Mouse (Mus musculus) hindbrain, embryonic 16.5 days (tissue): ENCODE measurements around the gene Cyp1b1. TPM values are rescaled to one million over a fixed set of nuclear protein-coding genes. Genes with fewer than 3 reads are reported as not detected.

ENCODE experiments used
- ATAC-seq: fragments of 200-750 bp; cut with Nextera tagmentation; 2 replicates; pipeline ENCODE4 v1.8.0; 2017; ENCODE audit warnings: moderate TSS enrichment, moderate library complexity
- H3K27ac ChIP-seq: fragments of 300-500 bp; sonication (generic); 2 replicates; pipeline ENCODE4 v1.5.1; 2014; ENCODE audit warnings: low read depth, mild to moderate bottlenecking, control low read depth, low read length, moderate library complexity
- H3K27me3 ChIP-seq: fragments of 300-500 bp; sonication (generic); replicated peaks from 2 replicates; pipeline ENCODE4 v1.6.1; 2014; ENCODE audit warnings: low read length; ENCODE audit not compliant: control insufficient read depth, insufficient read depth
- H3K36me3 ChIP-seq: fragments of 300-500 bp; sonication (generic); 2 replicates; pipeline ENCODE4 v1.6.1; 2014; ENCODE audit warnings: mild to moderate bottlenecking, low read length, moderate library complexity, mixed read lengths; ENCODE audit not compliant: control insufficient read depth, insufficient read depth
- H3K4me1 ChIP-seq: fragments of 300-500 bp; sonication (generic); 2 replicates; pipeline ENCODE4 v1.6.1; 2014; ENCODE audit warnings: low read depth, low read length; ENCODE audit not compliant: control insufficient read depth, insufficient read depth
- H3K4me2 ChIP-seq: fragments of 300-500 bp; sonication (generic); 2 replicates; pipeline ENCODE4 v1.6.1; 2014; ENCODE audit warnings: mild to moderate bottlenecking, low read length, control low read depth, moderate library complexity
- H3K4me3 ChIP-seq: fragments of 300-500 bp; sonication (generic); 2 replicates; pipeline ENCODE4 v1.5.1; 2014; ENCODE audit warnings: mild to moderate bottlenecking, low read length, control low read depth, moderate library complexity
- H3K9ac ChIP-seq: fragments of 300-500 bp; sonication (generic); 2 replicates; pipeline ENCODE4 v1.6.1; 2014; ENCODE audit warnings: low read depth, mild to moderate bottlenecking, control low read depth, low read length, moderate library complexity
- H3K9me3 ChIP-seq: fragments of 300-500 bp; sonication (generic); 2 replicates; pipeline ENCODE4 v1.6.1; 2014; ENCODE audit warnings: mild to moderate bottlenecking, low read length, moderate library complexity; ENCODE audit not compliant: control insufficient read depth
- WGBS: fragments of 180-500 bp; shearing (Covaris S2); extraction: QIAGEN DNeasy Blood & Tissue Kit; methylation state at CpG from one replicate; pipeline ENCODE4 v1.1.7; 2014; 5-methylcytosine and 5-hydroxymethylcytosine counted together
- polyA plus RNA-seq: library from polyadenylated mRNA; unstranded; fragments of >200 nt; fragmentation: Nextera tagmentation; extraction: Ambion mirVana; gene quantifications from 2 replicates; pipeline ENCODE4 v1.2.1, GENCODE M21; 2015

The Cyp1b1 gene
- polyA plus RNA-seq, 1 experiment from 2014 or later, result 7.3 TPM

GRCm38 (mm10) chr17:79661848-79662247 is 53.0 kb downstream of the Cyp1b1 start:
- H3K9me3 ChIP-seq, result no peaks in the 10 kb centered on the region
- H3K9ac ChIP-seq, result no peak overlapping the region
- no peak overlapping the region for H3K27ac ChIP-seq
- no peak for ATAC-seq
- no peak overlapping the region for H3K4me3 ChIP-seq
- H3K4me1 ChIP-seq, result no peaks in the 10 kb centered on the region
- H3K36me3 ChIP-seq, result no peaks in the 10 kb centered on the region
- H3K27me3 ChIP-seq, result no peaks in the 10 kb centered on the region
- 86% methylated on average over 9 of the region's 9 CpGs for WGBS
- no peak overlapping the region for H3K4me2 ChIP-seq

- H3K36me3 ChIP-seq, result no peaks in the 10 kb centered on the region
- H3K9ac ChIP-seq, result no peak overlapping the region
- H3K27ac ChIP-seq, result no peak overlapping the region
- no peak overlapping the region for H3K4me2 ChIP-seq
- no peak for ATAC-seq
- WGBS, result 45% methylated on average over 7 of the region's 7 CpGs
- no peak overlapping the region for H3K4me3 ChIP-seq
- no peaks in the 10 kb centered on the region for H3K27me3 ChIP-seq
- no peaks in the 10 kb centered on the region for H3K9me3 ChIP-seq
- no peaks in the 10 kb centered on the region for H3K4me1 ChIP-seq
These were observed 53.5 kb downstream of the Cyp1b1 start for GRCm38 (mm10) chr17:79661387-79661786.

GRCm38 (mm10) chr17:79658863-79659262 is 56.0 kb downstream of the Cyp1b1 start:
- Histone ChIP-seq H3K9me3 (no peaks in the 10 kb centered on the region), H3K4me2 (no peak overlapping the region), H3K9ac (no peak overlapping the region), H3K27me3 (no peaks in the 10 kb centered on the region), H3K36me3 (no peaks in the 10 kb centered on the region), H3K27ac (no peak overlapping the region), H3K4me3 (no peak overlapping the region), H3K4me1 (no peaks in the 10 kb centered on the region)
- WGBS, result 69% methylated on average over 8 of the region's 8 CpGs
- ATAC-seq, result no peak

- no peak overlapping the region for H3K4me2 ChIP-seq
- no peak overlapping the region for H3K27ac ChIP-seq
- no peak for ATAC-seq
- no peaks in the 10 kb centered on the region for H3K27me3 ChIP-seq
- no peak overlapping the region for H3K9ac ChIP-seq
- WGBS, result 66% methylated on average over 3 of the region's 3 CpGs
- no peak overlapping the region for H3K4me3 ChIP-seq
- no peaks in the 10 kb centered on the region for H3K9me3 ChIP-seq
- H3K4me1 ChIP-seq, result no peaks in the 10 kb centered on the region
- no peaks in the 10 kb centered on the region for H3K36me3 ChIP-seq
These were observed 56.4 kb downstream of the Cyp1b1 start for GRCm38 (mm10) chr17:79658452-79658851.

- Histone ChIP-seq H3K27ac (no peak overlapping the region), H3K36me3 (no peaks in the 10 kb centered on the region), H3K9ac (no peak overlapping the region), H3K4me2 (no peak overlapping the region), H3K4me3 (no peak overlapping the region), H3K27me3 (no peaks in the 10 kb centered on the region), H3K9me3 (no peaks in the 10 kb centered on the region), H3K4me1 (no peaks in the 10 kb centered on the region)
- 62% methylated on average over 9 of the region's 9 CpGs for WGBS
- ATAC-seq, result no peak
These were observed 57.1 kb downstream of the Cyp1b1 start for GRCm38 (mm10) chr17:79657785-79658184.

- H3K36me3 ChIP-seq, result no peaks in the 10 kb centered on the region
- 58% methylated on average over 3 of the region's 3 CpGs for WGBS
These were observed 60.7 kb downstream of the Cyp1b1 start for GRCm38 (mm10) chr17:79654187-79654586.

GRCm38 (mm10) chr17:79653171-79653570 is 61.7 kb downstream of the Cyp1b1 start:
- no peak for ATAC-seq
- Histone ChIP-seq H3K4me1 (no peaks in the 10 kb centered on the region), H3K9ac (no peak overlapping the region), H3K9me3 (no peaks in the 10 kb centered on the region), H3K36me3 (no peaks in the 10 kb centered on the region), H3K27ac (no peak overlapping the region), H3K4me3 (no peak overlapping the region), H3K4me2 (no peak overlapping the region), H3K27me3 (no peaks in the 10 kb centered on the region)
- WGBS, result 91% methylated on average over 1 of the region's 1 CpGs

More at GRCm38 (mm10) chr17:79654187-79654586, 60.7 kb downstream of the Cyp1b1 start:
- H3K4me1 ChIP-seq, result no peaks in the 10 kb centered on the region
- no peaks in the 10 kb centered on the region for H3K9me3 ChIP-seq
- H3K4me2 ChIP-seq, result no peak overlapping the region
- H3K27ac ChIP-seq, result no peak overlapping the region
- no peak overlapping the region for H3K9ac ChIP-seq
- H3K27me3 ChIP-seq, result no peaks in the 10 kb centered on the region
- no peak for ATAC-seq
- no peak overlapping the region for H3K4me3 ChIP-seq

Other genes starting within 250 kb of the Cyp1b1 start
- gene Rmdn2, start 103.2 kb downstream of the Cyp1b1 start, polyA plus RNA-seq, result 9.6 and 11.1 TPM in 2 replicates
- 38.9 and 39.0 TPM in 2 replicates for gene Atl2, start 181.1 kb upstream of the Cyp1b1 start, polyA plus RNA-seq